Mouse (Mus musculus): ENCODE measurements at regions not wholly inside any gene's neighbourhood (a gene's known extent, or its start where the extent isn't known, plus 50 kb on each side); places are given as distances from the start of the nearest gene placed in this dataset.

DNA sequence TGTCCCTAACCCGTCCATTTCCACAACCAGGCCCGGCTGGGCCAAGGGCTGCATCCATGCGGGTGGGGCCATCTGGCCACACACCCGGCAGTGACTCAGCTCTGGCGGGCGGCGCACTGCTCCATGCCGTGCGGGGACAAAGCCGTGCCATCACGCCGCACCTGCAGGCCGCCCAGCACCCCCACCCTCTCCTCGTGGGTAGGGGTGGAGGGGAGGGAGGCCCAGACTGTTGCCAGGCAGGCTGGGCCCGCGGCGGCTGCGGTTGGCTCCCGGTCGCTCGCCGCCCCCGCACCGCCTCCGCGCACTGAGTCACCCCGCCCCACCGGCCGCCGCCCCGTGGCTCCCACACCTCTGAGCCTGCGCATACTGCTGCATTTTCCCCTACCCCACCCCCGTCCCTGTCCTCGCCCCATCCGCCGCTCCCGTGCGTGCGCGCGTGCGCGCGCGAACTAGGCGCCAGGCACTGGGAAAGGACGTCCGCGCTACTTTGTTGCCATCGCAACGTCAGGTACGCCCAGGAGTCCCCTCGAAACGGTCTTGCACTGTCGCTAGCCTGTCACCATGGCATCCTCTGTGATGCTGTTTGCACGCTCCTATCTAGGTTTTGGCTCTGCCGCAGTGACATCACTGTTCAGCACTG, 68.9 kb downstream of the Zfp706 start:
- ATAC-seq (ENCODE audit: insufficient number of reproducible peaks, insufficient read depth, low FRiP score, low read depth) = peak; percentile 92
- Histone ChIP-seq H3K36me3 (ENCODE audit: control insufficient read depth, insufficient read depth, low read length) (no peaks in the 10 kb centered on the region), H3K27me3 (ENCODE audit: control insufficient read depth, insufficient read depth, low read length) (no peaks in the 10 kb centered on the region), H3K9me3 (ENCODE audit: control insufficient read depth, low read length) (no peaks in the 10 kb centered on the region), H3K4me1 (ENCODE audit: control insufficient read depth in 2 of 2, insufficient read depth in 2 of 2, low read length in 2 of 2) (peaks cover 18 to 19% of the 10 kb centered on the region in 2 experiments), H3K9ac (ENCODE audit: low read length) (peak overlapping the region; percentile 89), H3K4me2 (ENCODE audit: low read length) (peak overlapping the region; percentile 94), H3K4me3 (ENCODE audit: control insufficient read depth in 1 of 2, insufficient read depth in 1 of 2, low read depth in 1 of 2, low read length in 2 of 2) (peak overlapping the region; percentile 57 to 68), H3K27ac (replicated peaks in 1 of 2; ENCODE audit: control insufficient read depth in 1 of 2, insufficient read depth in 1 of 2, low read depth in 2 of 2, low read length in 2 of 2) (peak overlapping the region; percentile 72 to 85)
- under 1% methylated on average over 53 of the region's 57 CpGs for WGBS

DNA sequence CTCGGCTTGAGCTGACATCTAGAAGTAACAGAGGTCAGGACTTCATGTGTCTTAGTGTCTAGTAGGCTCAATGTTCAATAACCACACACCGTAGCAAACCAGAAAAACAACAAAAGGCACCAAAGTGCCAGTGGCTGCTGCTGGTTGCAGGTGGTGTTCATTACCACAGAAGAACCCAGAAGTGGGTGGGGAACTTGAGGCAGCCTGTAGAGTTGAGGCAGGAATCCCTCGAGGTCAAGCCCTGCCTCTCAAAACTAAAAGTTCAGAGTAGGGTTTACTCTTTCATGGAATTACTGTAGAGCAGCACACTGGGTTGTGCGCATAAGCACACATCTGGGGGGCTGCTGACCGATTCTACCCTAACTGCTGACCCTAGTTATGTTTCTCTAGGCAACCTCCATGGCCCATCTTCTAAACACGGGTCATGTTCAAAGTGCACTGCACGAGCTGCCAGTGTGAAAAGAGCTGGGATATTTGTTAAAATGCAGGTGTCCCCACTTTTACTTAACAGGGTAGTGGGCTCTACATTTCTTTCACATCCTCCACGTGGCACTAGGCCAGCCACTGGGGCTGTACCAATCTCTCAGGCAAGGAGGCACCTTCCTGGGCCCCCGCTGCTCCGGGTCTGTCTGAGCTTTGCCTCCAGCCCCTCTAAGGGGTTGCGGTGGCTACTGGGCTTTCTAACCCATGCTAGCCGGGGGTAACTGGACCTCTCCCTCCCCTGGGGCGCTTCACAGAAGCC, 69.6 kb downstream of the Zfp706 start:
- 37% methylated on average over 13 of the region's 13 CpGs for WGBS
- Histone ChIP-seq H3K27ac (replicated peaks in 1 of 2; ENCODE audit: control insufficient read depth in 1 of 2, insufficient read depth in 1 of 2, low read depth in 2 of 2, low read length in 2 of 2) (peak overlapping the region; percentile 72 to 85), H3K9ac (ENCODE audit: low read length) (peak overlapping the region; percentile 89), H3K36me3 (ENCODE audit: control insufficient read depth, insufficient read depth, low read length) (no peaks in the 10 kb centered on the region), H3K4me2 (ENCODE audit: low read length) (peak overlapping the region; percentile 94), H3K4me3 (ENCODE audit: control insufficient read depth in 1 of 2, insufficient read depth in 1 of 2, low read depth in 1 of 2, low read length in 2 of 2) (peak overlapping the region; percentile 57 to 68), H3K9me3 (ENCODE audit: control insufficient read depth, low read length) (no peaks in the 10 kb centered on the region), H3K27me3 (ENCODE audit: control insufficient read depth, insufficient read depth, low read length) (no peaks in the 10 kb centered on the region), H3K4me1 (ENCODE audit: control insufficient read depth in 2 of 2, insufficient read depth in 2 of 2, low read length in 2 of 2) (peaks cover 16 to 19% of the 10 kb centered on the region in 2 experiments)
- ATAC-seq (ENCODE audit: insufficient number of reproducible peaks, insufficient read depth, low FRiP score, low read depth) = 0 out of 2 replicates have a peak, but pooled peaks have one; percentile 8

DNA sequence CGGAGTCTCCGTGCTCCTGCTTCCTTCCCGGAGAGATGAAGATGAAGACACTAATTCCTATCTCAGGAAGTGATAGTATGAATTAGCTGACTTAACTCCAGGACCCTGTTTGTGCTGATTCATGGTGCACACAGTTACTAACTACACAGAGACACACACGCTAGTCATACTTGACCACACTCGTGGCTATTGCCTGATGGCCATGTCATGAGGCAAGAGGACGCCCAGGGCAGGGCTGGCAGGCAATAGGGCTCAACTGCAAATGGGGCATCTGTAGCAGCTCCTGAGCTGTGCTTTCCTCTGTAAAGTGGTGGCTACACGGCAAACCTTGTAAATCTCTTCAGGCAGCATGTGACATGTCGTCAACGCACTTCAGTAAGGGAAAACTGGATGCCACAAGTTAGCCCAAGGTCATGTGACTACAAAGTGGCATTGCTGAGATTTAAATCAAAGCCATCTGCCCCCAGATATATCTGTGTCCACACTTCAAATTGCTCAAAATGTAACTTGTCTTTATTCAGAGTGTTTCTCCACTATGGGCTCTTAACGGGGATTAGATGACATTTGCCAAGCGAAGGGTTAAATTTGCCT, 70.4 kb downstream of the Zfp706 start:
- Histone ChIP-seq H3K36me3 (ENCODE audit: control insufficient read depth, insufficient read depth, low read length) (no peaks in the 10 kb centered on the region), H3K9ac (ENCODE audit: low read length) (no peak overlapping the region), H3K27me3 (ENCODE audit: control insufficient read depth, insufficient read depth, low read length) (no peaks in the 10 kb centered on the region), H3K4me1 (ENCODE audit: control insufficient read depth in 2 of 2, insufficient read depth in 2 of 2, low read length in 2 of 2) (peaks cover 16 to 19% of the 10 kb centered on the region in 2 experiments), H3K4me2 (ENCODE audit: low read length) (no peak overlapping the region), H3K9me3 (ENCODE audit: control insufficient read depth, low read length) (no peaks in the 10 kb centered on the region), H3K4me3 (ENCODE audit: control insufficient read depth in 1 of 2, insufficient read depth in 1 of 2, low read depth in 1 of 2, low read length in 2 of 2) (no peak overlapping the region), H3K27ac (replicated peaks in 1 of 2; ENCODE audit: control insufficient read depth in 1 of 2, insufficient read depth in 1 of 2, low read depth in 2 of 2, low read length in 2 of 2) (no peak overlapping the region)
- WGBS = 71% methylated on average over 11 of the region's 11 CpGs
- no peak for ATAC-seq (ENCODE audit: insufficient number of reproducible peaks, insufficient read depth, low FRiP score, low read depth)

DNA sequence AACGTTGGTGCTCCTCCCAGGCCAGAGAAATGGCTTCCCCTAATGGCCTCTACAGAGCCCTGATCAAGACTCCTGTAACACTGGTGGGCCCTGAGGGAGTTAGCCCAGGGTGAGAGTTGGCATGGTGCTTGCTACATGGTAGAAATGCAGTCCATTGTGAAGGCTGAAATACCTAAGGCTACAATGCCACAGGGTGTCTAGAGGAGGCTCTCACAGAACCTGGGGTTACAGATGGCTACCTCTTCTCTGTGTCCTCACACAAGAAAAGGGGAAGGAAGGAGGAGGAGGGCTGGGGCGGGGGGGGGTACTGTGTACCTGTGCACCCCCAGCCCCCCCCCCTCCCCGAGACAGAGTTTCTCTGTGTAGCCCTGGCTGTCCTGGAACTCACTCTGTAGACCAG, 72.8 kb downstream of the Zfp706 start:
- no peak overlapping the region for H3K27ac ChIP-seq (replicated peaks in 1 of 2; ENCODE audit: control insufficient read depth in 1 of 2, insufficient read depth in 1 of 2, low read depth in 2 of 2, low read length in 2 of 2)
- no peaks in the 10 kb centered on the region for H3K9me3 ChIP-seq (ENCODE audit: control insufficient read depth, low read length)
- H3K4me3 ChIP-seq (ENCODE audit: control insufficient read depth in 1 of 2, insufficient read depth in 1 of 2, low read depth in 1 of 2, low read length in 2 of 2) = no peak overlapping the region
- 68% methylated on average over 2 of the region's 3 CpGs for WGBS
- H3K36me3 ChIP-seq (ENCODE audit: control insufficient read depth, insufficient read depth, low read length) = no peaks in the 10 kb centered on the region
- H3K4me1 ChIP-seq (ENCODE audit: control insufficient read depth in 2 of 2, insufficient read depth in 2 of 2, low read length in 2 of 2) = peaks cover 16 to 19% of the 10 kb centered on the region in 2 experiments
- ATAC-seq (ENCODE audit: insufficient number of reproducible peaks, insufficient read depth, low FRiP score, low read depth) = no peak
- H3K27me3 ChIP-seq (ENCODE audit: control insufficient read depth, insufficient read depth, low read length) = no peaks in the 10 kb centered on the region
- H3K9ac ChIP-seq (ENCODE audit: low read length) = no peak overlapping the region
- H3K4me2 ChIP-seq (ENCODE audit: low read length) = no peak overlapping the region

DNA sequence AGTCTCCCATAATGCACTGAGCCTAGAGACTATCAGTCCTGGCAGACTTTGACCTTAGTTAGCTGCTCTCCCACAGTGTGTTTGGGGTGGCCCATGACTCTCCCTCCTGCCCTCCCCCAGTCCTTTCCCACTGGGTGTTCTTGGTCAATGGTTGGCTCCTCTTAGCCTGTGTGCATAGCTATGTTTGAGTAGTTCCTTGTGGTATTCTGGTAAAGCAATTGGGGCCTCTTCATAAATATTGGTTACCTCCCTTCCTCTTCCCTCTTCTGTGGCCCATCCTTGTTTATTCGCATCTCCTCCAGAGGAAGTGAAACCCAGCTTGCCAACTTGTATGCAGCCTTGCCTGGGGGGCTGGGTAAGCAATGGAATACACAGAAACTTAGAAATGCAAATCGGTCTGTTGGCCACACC, 74.0 kb downstream of the Zfp706 start:
- no peaks in the 10 kb centered on the region for H3K9me3 ChIP-seq (ENCODE audit: control insufficient read depth, low read length)
- no peak overlapping the region for H3K9ac ChIP-seq (ENCODE audit: low read length)
- H3K4me1 ChIP-seq (ENCODE audit: control insufficient read depth in 2 of 2, insufficient read depth in 2 of 2, low read length in 2 of 2) = peaks cover 13 to 19% of the 10 kb centered on the region in 2 experiments
- H3K4me3 ChIP-seq (ENCODE audit: control insufficient read depth in 1 of 2, insufficient read depth in 1 of 2, low read depth in 1 of 2, low read length in 2 of 2) = no peak overlapping the region
- H3K36me3 ChIP-seq (ENCODE audit: control insufficient read depth, insufficient read depth, low read length) = no peaks in the 10 kb centered on the region
- no peaks in the 10 kb centered on the region for H3K27me3 ChIP-seq (ENCODE audit: control insufficient read depth, insufficient read depth, low read length)
- H3K4me2 ChIP-seq (ENCODE audit: low read length) = no peak overlapping the region
- whole genome bisulfite sequencing = 83% methylated on average over 2 of the region's 2 CpGs
- no peak overlapping the region for H3K27ac ChIP-seq (replicated peaks in 1 of 2; ENCODE audit: control insufficient read depth in 1 of 2, insufficient read depth in 1 of 2, low read depth in 2 of 2, low read length in 2 of 2)
- ATAC-seq (ENCODE audit: insufficient number of reproducible peaks, insufficient read depth, low FRiP score, low read depth) = no peak

DNA sequence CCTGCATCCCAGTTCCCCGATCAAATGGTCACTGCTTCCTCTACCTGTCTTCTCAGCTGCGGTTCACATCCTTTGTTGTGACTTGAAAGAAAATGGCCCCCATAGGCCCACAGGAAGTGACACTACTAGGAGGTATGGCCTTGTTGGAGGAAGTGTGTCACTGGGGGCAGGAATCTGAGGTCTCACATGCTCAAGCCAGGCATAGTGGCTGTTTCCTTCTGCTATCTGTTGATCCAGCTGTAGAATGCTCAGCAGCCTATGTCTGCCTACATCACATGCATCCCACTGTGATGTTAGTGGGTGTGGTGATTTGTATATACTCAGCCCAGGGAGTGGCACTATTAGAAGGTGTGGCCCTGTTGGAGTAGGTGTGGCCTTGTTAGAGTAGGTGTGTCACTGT, 76.1 kb downstream of the Zfp706 start:
- Histone ChIP-seq H3K27ac (replicated peaks in 1 of 2; ENCODE audit: control insufficient read depth in 1 of 2, insufficient read depth in 1 of 2, low read depth in 2 of 2, low read length in 2 of 2) (no peak overlapping the region), H3K27me3 (ENCODE audit: control insufficient read depth, insufficient read depth, low read length) (no peaks in the 10 kb centered on the region), H3K36me3 (ENCODE audit: control insufficient read depth, insufficient read depth, low read length) (no peaks in the 10 kb centered on the region), H3K4me1 (ENCODE audit: control insufficient read depth in 2 of 2, insufficient read depth in 2 of 2, low read length in 2 of 2) (peaks cover 0 to 4% of the 10 kb centered on the region in 2 experiments; a peak in 1 of 4 replicates), H3K4me3 (ENCODE audit: control insufficient read depth in 1 of 2, insufficient read depth in 1 of 2, low read depth in 1 of 2, low read length in 2 of 2) (no peak overlapping the region), H3K9me3 (ENCODE audit: control insufficient read depth, low read length) (no peaks in the 10 kb centered on the region), H3K9ac (ENCODE audit: low read length) (no peak overlapping the region), H3K4me2 (ENCODE audit: low read length) (no peak overlapping the region)
- 79% methylated on average over 2 of the region's 2 CpGs for WGBS
- ATAC-seq (ENCODE audit: insufficient number of reproducible peaks, insufficient read depth, low FRiP score, low read depth) = no peak

DNA sequence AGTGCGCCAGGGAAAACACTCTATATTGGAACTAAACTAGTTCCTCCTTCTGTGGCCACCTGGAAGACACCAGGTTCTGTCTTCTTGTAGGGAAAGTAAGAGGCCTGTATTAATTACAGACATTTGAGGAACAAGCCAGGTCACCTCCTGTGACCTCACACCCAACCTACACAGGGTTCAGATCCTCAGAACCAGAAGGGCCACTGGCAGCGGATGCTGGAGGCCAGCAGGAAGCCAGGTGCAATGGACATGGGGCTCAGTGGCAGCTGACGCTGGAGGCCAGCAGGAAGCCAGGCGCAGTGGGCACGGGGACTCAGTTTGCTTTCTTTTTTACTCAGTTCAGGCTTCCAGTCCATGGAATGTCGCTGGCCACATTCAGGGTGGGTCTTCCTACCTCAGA, 77.1 kb downstream of the Zfp706 start:
- H3K27ac ChIP-seq (replicated peaks in 1 of 2; ENCODE audit: control insufficient read depth in 1 of 2, insufficient read depth in 1 of 2, low read depth in 2 of 2, low read length in 2 of 2) = no peak overlapping the region
- H3K9ac ChIP-seq (ENCODE audit: low read length) = no peak overlapping the region
- H3K36me3 ChIP-seq (ENCODE audit: control insufficient read depth, insufficient read depth, low read length) = no peaks in the 10 kb centered on the region
- H3K4me2 ChIP-seq (ENCODE audit: low read length) = no peak overlapping the region
- no peak for ATAC-seq (ENCODE audit: insufficient number of reproducible peaks, insufficient read depth, low FRiP score, low read depth)
- H3K4me3 ChIP-seq (ENCODE audit: control insufficient read depth in 1 of 2, insufficient read depth in 1 of 2, low read depth in 1 of 2, low read length in 2 of 2) = no peak overlapping the region
- 0 out of 4 replicates have a peak, but pooled peaks cover 0 to 3% of the 10 kb centered on the region in 2 experiments for H3K4me1 ChIP-seq (ENCODE audit: control insufficient read depth in 2 of 2, insufficient read depth in 2 of 2, low read length in 2 of 2)
- H3K9me3 ChIP-seq (ENCODE audit: control insufficient read depth, low read length) = no peaks in the 10 kb centered on the region
- WGBS = 84% methylated on average over 6 of the region's 6 CpGs
- H3K27me3 ChIP-seq (ENCODE audit: control insufficient read depth, insufficient read depth, low read length) = no peaks in the 10 kb centered on the region

Measured in heart, embryonic 14.5 days (tissue).